ENCODE assay signal across 8 mouse cellular contexts in genomic region chr2:131177932-131178331, GRCm38 (mm10). TPM values are rescaled to one million over a fixed set of nuclear protein-coding genes. Genes with fewer than 3 reads are reported as not detected.
DNase-seq lines count a peak whose midpoint lies in the region; ATAC-seq and TF ChIP-seq lines count a peak whose summit lies in the region.

No protein-coding gene starts in this region.

- no peaks in the 10 kb centered on the region for H3K9me3 ChIP-seq in heart, embryonic 16.5 days (replicated peaks; ENCODE audit: control insufficient read depth, low read length)
- H3K9me3 ChIP-seq in liver, embryonic 13.5 days (replicated peaks): no peaks in the 10 kb centered on the region

- TF ChIP-seq CTCF in C2C12 (IDR thresholded peaks at IDR 0.05; ENCODE audit: control insufficient read depth, insufficient read depth, insufficient read length): no peak

- ATAC-seq in heart, embryonic 16.5 days (replicated peaks; ENCODE audit: extremely low read depth, insufficient read depth, low FRiP score): no peak
- ATAC-seq in liver, embryonic 13.5 days (ENCODE audit: low read depth): no peak

- H3K79me2 ChIP-seq in C2C12 (ENCODE audit: control insufficient read depth, insufficient read depth): peaks cover 46% of the 10 kb centered on the region

- H3K36me3 ChIP-seq in C2C12 (ENCODE audit: control insufficient read depth, insufficient read depth): peaks cover 13% of the 10 kb centered on the region
- no peaks in the 10 kb centered on the region for H3K36me3 ChIP-seq in heart, embryonic 16.5 days (ENCODE audit: control insufficient read depth, insufficient read depth)
- H3K36me3 ChIP-seq in liver, embryonic 13.5 days: peaks cover 13% of the 10 kb centered on the region

- no peak overlapping the region for H3K27ac ChIP-seq in heart, embryonic 16.5 days (ENCODE audit: low read length)
- H3K27ac ChIP-seq in liver, embryonic 13.5 days: peak overlapping the region; percentile 94

- peak overlapping the region; percentile 83 for H3K4me3 ChIP-seq in C2C12 (ENCODE audit: insufficient read depth, poor library complexity, severe bottlenecking)
- H3K4me3 ChIP-seq in heart, embryonic 16.5 days (ENCODE audit: low read length): peak overlapping the region; percentile 79
- peak overlapping the region; percentile 82 for H3K4me3 ChIP-seq in liver, embryonic 13.5 days (replicated peaks)

- peak; percentile 33 to 37 for DNase-seq in cerebellum, postnatal 14 days
- no peak for DNase-seq in cerebellum, postnatal 4 days (ENCODE audit: low spot score in 2 of 2)
- no peak for DNase-seq in liver, embryonic 13.5 days
- DNase-seq in right cerebral cortex, postnatal 10 days (ENCODE audit: low spot score in 2 of 2): no peak
- DNase-seq in layer of hippocampus, adult 8-10 months (ENCODE audit: low spot score in 2 of 2): no peak
- no peak for DNase-seq in adrenal gland, postnatal 10 days

- 81% methylated on average over 9 of the region's 9 CpGs for WGBS in heart, embryonic 16.5 days
- 85% methylated on average over 9 of the region's 9 CpGs for WGBS in liver, embryonic 13.5 days (ENCODE audit: insufficient replicate concordance)

- H3K4me2 ChIP-seq in heart, embryonic 16.5 days (ENCODE audit: low read depth, low read length): peak overlapping the region; percentile 96
- peak overlapping the region; percentile 98 for H3K4me2 ChIP-seq in liver, embryonic 13.5 days

- H3ac ChIP-seq in C2C12 (ENCODE audit: control insufficient read depth, insufficient read length, low read depth): peak overlapping the region; percentile 29

- peaks cover 34% of the 10 kb centered on the region for H3K4me1 ChIP-seq in heart, embryonic 16.5 days (ENCODE audit: control insufficient read depth, insufficient read depth, low read length)
- H3K4me1 ChIP-seq in liver, embryonic 13.5 days (replicated peaks): peaks cover 68% of the 10 kb centered on the region

- peak overlapping the region; percentile 45 for H3K9ac ChIP-seq in heart, embryonic 16.5 days (ENCODE audit: low read length)
- H3K9ac ChIP-seq in liver, embryonic 13.5 days: peak overlapping the region; percentile 96

- no peaks in the 10 kb centered on the region for H3K27me3 ChIP-seq in C2C12 (ENCODE audit: control insufficient read depth, insufficient read depth, insufficient read length)
- peaks cover 8% of the 10 kb centered on the region for H3K27me3 ChIP-seq in heart, embryonic 16.5 days (ENCODE audit: control insufficient read depth, insufficient read depth, low read length)
- H3K27me3 ChIP-seq in liver, embryonic 13.5 days: peaks cover 17% of the 10 kb centered on the region

- peaks cover 36% of the 10 kb centered on the region for H3K79me3 ChIP-seq in C2C12 (ENCODE audit: low read depth)

TF ChIP-seq in C2C12, 6 proteins besides CTCF, POLR2A, EP300 and RAD21:
- TF ChIP-seq USF1 (IDR thresholded peaks at IDR 0.05; ENCODE audit: low read depth) (peak; percentile 61), MYOG (IDR thresholded peaks at IDR 0.05; ENCODE audit: control insufficient read depth, extremely low read depth, insufficient read length) (no peak), MAX (IDR thresholded peaks at IDR 0.05) (peak; percentile 39)
TF ChIP-seq in C2C12: peak in this region for 2.

RNA-seq across cellular contexts. Expression of gene Cenpb, which starts 1.9 kb away (rescaled TPM):
- polyA plus RNA-seq in C2C12 (2012; fragmentation: generic; extraction: Trizol): 168 TPM
- polyA plus RNA-seq in heart, embryonic 16.5 days (2015; fragmentation: Nextera tagmentation; extraction: Ambion mirVana): 7.4 and 7.9 TPM in 2 replicates
- 3.5 and 4.5 TPM in 2 replicates for polyA plus RNA-seq in liver, embryonic 13.5 days (2015; fragmentation: Nextera tagmentation; extraction: Ambion mirVana)
- 10 to 100 TPM; 65.8 to 79.4 (median 73.1) TPM for total RNA-seq in layer of hippocampus, adult 8-10 months (2022)
- 10 to 100 TPM; 76.2 to 86.6 TPM for total RNA-seq in adrenal gland, postnatal 10 days (2021)

RNA-seq across cellular contexts. Expression of gene Cdc25b, which starts 8.8 kb away (rescaled TPM):
- polyA plus RNA-seq in C2C12 (2012; fragmentation: generic; extraction: Trizol): 73.8 TPM
- 50.4 and 55.8 TPM in 2 replicates for polyA plus RNA-seq in heart, embryonic 16.5 days (2015; fragmentation: Nextera tagmentation; extraction: Ambion mirVana)
- 171 and 201 TPM in 2 replicates for polyA plus RNA-seq in liver, embryonic 13.5 days (2015; fragmentation: Nextera tagmentation; extraction: Ambion mirVana)
- 10 to 100 TPM; 21.6 to 31.4 (median 25.4) TPM for total RNA-seq in layer of hippocampus, adult 8-10 months (2022)
- 10 to 100 TPM; 13.6 to 22.4 TPM for total RNA-seq in adrenal gland, postnatal 10 days (2021)

RNA-seq across cellular contexts. Expression of gene Spef1, which starts 9.2 kb away (rescaled TPM):
- 7.6 TPM for polyA plus RNA-seq in C2C12 (2012; fragmentation: generic; extraction: Trizol)
- polyA plus RNA-seq in heart, embryonic 16.5 days (2015; fragmentation: Nextera tagmentation; extraction: Ambion mirVana): 2.0 and 2.8 TPM in 2 replicates
- 1.1 and 1.2 TPM in 2 replicates for polyA plus RNA-seq in liver, embryonic 13.5 days (2015; fragmentation: Nextera tagmentation; extraction: Ambion mirVana)
- total RNA-seq in layer of hippocampus, adult 8-10 months (2022): 10 to 100 TPM in 2 of 4 experiments, 1 to 10 TPM in 2; 6.7 to 10.7 (median 8.8) TPM
- 10 to 100 TPM in 1 of 2 experiments, 1 to 10 TPM in 1; 7.4 to 10.5 TPM for total RNA-seq in adrenal gland, postnatal 10 days (2021)

RNA-seq across cellular contexts. Expression of gene 1700037H04Rik, which starts 18.1 kb away (rescaled TPM):
- 98.0 TPM for polyA plus RNA-seq in C2C12 (2012; fragmentation: generic; extraction: Trizol)
- 65.1 and 73.7 TPM in 2 replicates for polyA plus RNA-seq in heart, embryonic 16.5 days (2015; fragmentation: Nextera tagmentation; extraction: Ambion mirVana)
- polyA plus RNA-seq in liver, embryonic 13.5 days (2015; fragmentation: Nextera tagmentation; extraction: Ambion mirVana): 124 and 129 TPM in 2 replicates
- 10 to 100 TPM; 53.5 to 59.8 (median 57.2) TPM for total RNA-seq in layer of hippocampus, adult 8-10 months (2022)
- 10 to 100 TPM; 82.0 to 96.4 TPM for total RNA-seq in adrenal gland, postnatal 10 days (2021)

RNA-seq across cellular contexts. Expression of gene Ap5s1, which starts 28.9 kb away (rescaled TPM):
- polyA plus RNA-seq in C2C12 (2012; fragmentation: generic; extraction: Trizol): 24.1 TPM
- polyA plus RNA-seq in heart, embryonic 16.5 days (2015; fragmentation: Nextera tagmentation; extraction: Ambion mirVana): 40.7 and 41.9 TPM in 2 replicates
- 18.1 and 19.7 TPM in 2 replicates for polyA plus RNA-seq in liver, embryonic 13.5 days (2015; fragmentation: Nextera tagmentation; extraction: Ambion mirVana)
- 10 to 100 TPM; 20.9 to 24.2 (median 22.8) TPM for total RNA-seq in layer of hippocampus, adult 8-10 months (2022)
- 10 to 100 TPM; 16.9 to 25.8 TPM for total RNA-seq in adrenal gland, postnatal 10 days (2021)

Comparison
In these comparisons a context has a peak if more than half of its experiments do, and no peak if none do; other contexts are left out.
1. DNase-seq: peak in cerebellum, postnatal 14 days (2 of 2); none in cerebellum, postnatal 4 days (0 of 2), liver, embryonic 13.5 days (single experiment), right cerebral cortex, postnatal 10 days (0 of 2), layer of hippocampus, adult 8-10 months (0 of 2) and adrenal gland, postnatal 10 days (single experiment).
2. RNA of gene Cenpb, which starts 1.9 kb away (polyA plus RNA-seq): 168 TPM in C2C12 (single experiment); 7.4 to 7.9 TPM in heart, embryonic 16.5 days and 3.5 to 4.5 TPM in liver, embryonic 13.5 days; every median in the first group is over 10 times any median in the second.
3. Peak in every context shown above with its lines, with median percentiles within 50 percentile points of each other: H3K4me3 ChIP-seq.